Mouse (Mus musculus): ENCODE results near the gene Uncx. TPM values are rescaled to one million over a fixed set of nuclear protein-coding genes. Genes with fewer than 3 reads are reported as not detected.
A peak's percentile ranks its signal among the peaks of the same experiment; 100 is the strongest.

Uncx gene
- polyA plus RNA-seq, 1 experiment, result not detected

DNA sequence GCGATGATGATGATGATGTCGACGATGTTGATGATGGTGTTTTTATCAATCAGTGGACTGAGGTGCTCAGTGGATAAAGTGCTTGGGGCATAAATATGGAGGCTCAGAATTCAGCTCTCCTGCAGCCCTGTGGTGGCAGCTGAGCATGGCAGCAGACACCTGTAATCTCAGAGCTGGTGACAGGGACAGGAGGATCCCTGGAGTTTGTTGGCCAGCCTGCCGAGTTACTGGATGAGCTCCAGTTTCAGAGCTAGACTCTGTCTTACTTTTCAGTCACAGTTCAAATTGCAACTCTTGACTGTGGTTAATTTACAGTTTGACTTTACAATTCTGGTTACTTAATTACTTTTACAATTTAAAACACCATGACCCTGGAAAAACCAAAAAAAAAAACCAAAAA is 31.1 kb upstream of the Uncx start:
- 86% methylated on average over 4 of the region's 4 CpGs for WGBS
- DNase-seq, result no peak
- TF ChIP-seq CTCF (IDR thresholded peaks at IDR 0.05; ENCODE audit: insufficient read depth, low read length) (no peak), POLR2A (IDR thresholded peaks at IDR 0.05; ENCODE audit: borderline replicate concordance, extremely low read depth, low read depth, low read length) (no peak)
- no peak overlapping the region for H3K4me3 ChIP-seq (replicated peaks; ENCODE audit: extremely low read depth, low read depth, low read length)
- no peaks in the 10 kb centered on the region for H3K4me1 ChIP-seq (ENCODE audit: control insufficient read depth, insufficient read depth, low read length)

DNA sequence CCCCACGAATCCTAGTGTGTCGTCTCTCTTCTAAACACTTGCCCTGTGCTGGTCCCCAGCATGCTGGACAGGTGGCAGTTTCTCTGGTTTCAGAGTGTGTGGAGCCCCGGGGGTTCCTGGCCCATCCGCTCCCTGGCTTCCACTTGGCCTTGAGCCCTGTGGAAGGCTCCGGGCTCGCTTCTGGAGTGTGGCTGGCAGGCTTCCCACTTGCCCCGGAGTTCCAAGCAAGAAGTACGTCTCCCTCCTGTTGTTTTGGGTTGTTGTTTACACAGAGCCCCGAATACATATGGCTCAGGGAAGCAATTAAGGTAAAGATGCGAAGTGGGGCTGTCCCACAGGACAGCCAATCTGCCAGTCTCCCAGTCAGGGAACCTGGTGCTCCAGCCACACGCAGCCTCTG is 27.0 kb upstream of the Uncx start:
- 17% methylated on average over 11 of the region's 11 CpGs for WGBS
- DNase-seq, result no peak
- Histone ChIP-seq H3K4me3 (replicated peaks; ENCODE audit: extremely low read depth, low read depth, low read length) (no peak overlapping the region), H3K4me1 (ENCODE audit: control insufficient read depth, insufficient read depth, low read length) (no peaks in the 10 kb centered on the region)
- TF ChIP-seq CTCF (IDR thresholded peaks at IDR 0.05; ENCODE audit: insufficient read depth, low read length), result no peak

DNA sequence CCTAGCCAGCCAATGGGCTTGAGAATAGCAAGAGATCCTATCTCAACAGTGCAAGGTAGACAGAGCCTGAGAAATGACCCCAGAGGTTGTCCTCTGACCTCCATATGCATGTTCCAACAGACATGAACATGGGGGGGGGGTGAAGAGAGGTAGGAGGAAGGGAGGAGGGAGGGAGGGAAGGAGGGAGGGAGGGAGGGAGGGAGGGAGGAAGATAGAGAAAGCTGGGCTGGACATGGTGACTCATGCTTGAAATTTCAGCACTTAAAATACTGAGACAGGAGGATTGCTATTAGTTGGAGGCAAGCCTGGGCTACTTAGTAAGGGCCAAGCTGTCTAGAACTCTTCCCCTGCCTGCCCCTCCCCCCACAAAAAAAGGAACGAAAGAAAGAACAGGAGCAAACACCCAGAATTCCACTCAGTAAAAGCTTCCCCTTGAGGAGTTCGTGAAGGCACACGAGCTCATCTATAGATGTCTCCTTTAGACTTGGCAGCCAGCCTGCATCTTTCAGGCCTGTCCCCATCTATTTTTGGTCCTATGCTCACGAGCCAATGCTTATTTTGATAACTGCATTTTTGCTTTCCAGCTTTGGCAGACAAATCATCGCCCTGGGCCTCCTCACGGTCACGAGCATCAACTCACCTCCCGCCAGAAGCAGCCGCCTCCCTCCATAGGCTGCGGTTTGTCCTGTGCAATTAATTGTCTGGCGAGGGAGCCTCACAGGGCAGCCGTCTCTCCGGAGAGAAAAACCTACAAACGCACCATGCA is 23.0 kb upstream of the Uncx start:
- TF ChIP-seq CTCF (IDR thresholded peaks at IDR 0.05; ENCODE audit: insufficient read depth, low read length) (no peak), POLR2A (IDR thresholded peaks at IDR 0.05; ENCODE audit: borderline replicate concordance, extremely low read depth, low read depth, low read length) (no peak)
- no peak overlapping the region for H3K4me3 ChIP-seq (replicated peaks; ENCODE audit: extremely low read depth, low read depth, low read length)
- no peaks in the 10 kb centered on the region for H3K4me1 ChIP-seq (ENCODE audit: control insufficient read depth, insufficient read depth, low read length)
- WGBS, result 42% methylated on average over 14 of the region's 14 CpGs
- no peak for DNase-seq

DNA sequence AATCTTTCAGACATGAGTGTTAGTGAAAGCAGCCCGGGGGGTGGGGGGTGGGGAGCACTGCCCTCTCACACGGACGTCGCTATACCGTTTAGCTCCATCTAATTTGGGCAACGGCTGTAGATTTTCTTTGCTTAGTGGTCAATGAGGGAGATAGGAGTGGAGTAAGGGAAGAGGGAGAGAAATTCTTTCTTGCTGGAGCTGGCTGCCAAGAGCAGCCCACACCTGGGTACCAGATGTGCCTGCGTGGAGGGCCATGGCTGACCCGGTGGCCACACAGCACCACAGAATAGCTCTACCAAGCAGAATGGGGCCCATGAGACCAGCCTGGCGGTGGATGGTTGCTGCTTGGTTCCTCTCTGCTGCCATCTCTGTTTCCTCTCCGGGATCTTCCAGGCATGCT is 21.3 kb upstream of the Uncx start:
- TF ChIP-seq CTCF (IDR thresholded peaks at IDR 0.05; ENCODE audit: insufficient read depth, low read length) (no peak), POLR2A (IDR thresholded peaks at IDR 0.05; ENCODE audit: borderline replicate concordance, extremely low read depth, low read depth, low read length) (no peak)
- no peak overlapping the region for H3K4me3 ChIP-seq (replicated peaks; ENCODE audit: extremely low read depth, low read depth, low read length)
- WGBS, result 67% methylated on average over 10 of the region's 10 CpGs

DNA sequence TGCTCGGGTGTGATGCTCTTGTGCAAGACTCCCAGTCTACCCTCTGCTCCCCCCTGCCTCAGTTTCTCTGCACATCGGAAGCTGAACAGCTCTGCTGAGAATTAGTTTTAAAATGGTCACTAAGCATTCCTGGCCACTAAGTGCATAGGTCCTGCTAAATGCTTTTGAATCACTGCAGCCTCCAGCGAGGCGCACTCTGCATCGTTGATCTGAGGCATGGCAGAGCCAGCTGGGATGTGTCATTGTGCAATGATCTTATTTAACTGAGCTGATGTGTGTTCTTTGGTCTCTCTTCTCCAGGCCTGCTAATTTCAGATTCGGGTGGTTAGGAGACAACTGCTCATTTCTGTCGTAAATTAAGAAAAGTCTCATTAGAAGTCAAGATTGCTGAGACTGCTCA is 14.4 kb upstream of the Uncx start:
- DNase-seq, result no peak
- Histone ChIP-seq H3K4me1 (ENCODE audit: control insufficient read depth, insufficient read depth, low read length) (no peaks in the 10 kb centered on the region), H3K4me3 (replicated peaks; ENCODE audit: extremely low read depth, low read depth, low read length) (no peak overlapping the region)
- no peak for TF ChIP-seq CTCF (IDR thresholded peaks at IDR 0.05; ENCODE audit: insufficient read depth, low read length)
- no peak for TF ChIP-seq POLR2A (IDR thresholded peaks at IDR 0.05; ENCODE audit: borderline replicate concordance, extremely low read depth, low read depth, low read length)
- 54% methylated on average over 7 of the region's 7 CpGs for WGBS

More for the DNA sequence above, 21.3 kb upstream of the Uncx start:
- no peak for DNase-seq
- H3K4me1 ChIP-seq (ENCODE audit: control insufficient read depth, insufficient read depth, low read length), result no peaks in the 10 kb centered on the region

DNA sequence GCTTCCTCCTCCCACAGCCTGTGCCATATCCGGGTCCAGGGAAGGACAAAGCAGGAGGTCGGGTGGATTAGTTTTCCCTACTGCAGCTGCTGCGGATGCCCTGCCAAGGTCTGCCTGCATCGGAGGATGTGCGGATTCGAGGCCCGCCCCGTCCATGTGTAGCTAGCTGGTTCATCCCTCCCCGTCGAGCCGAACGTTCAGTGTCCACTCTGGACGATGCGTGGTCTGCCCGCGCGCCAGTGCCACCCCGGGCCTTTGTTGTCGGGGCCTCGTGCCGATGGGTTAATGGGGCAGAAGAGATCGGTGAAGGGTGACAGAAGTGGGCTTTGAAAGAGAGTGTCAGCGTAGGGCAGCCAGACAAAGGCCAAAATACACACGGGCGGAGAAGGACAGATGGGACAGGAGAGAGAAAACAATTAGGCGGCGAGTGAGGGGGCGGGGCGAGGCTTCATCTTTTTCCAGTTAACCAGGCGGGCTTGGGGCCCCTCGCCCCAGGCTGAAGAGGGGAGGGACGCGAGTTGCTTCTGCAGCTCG is 7.8 kb upstream of the Uncx start:
- WGBS, result 2% methylated on average over 34 of the region's 34 CpGs
- no peak for TF ChIP-seq POLR2A (IDR thresholded peaks at IDR 0.05; ENCODE audit: borderline replicate concordance, extremely low read depth, low read depth, low read length)
- no peak for TF ChIP-seq CTCF (IDR thresholded peaks at IDR 0.05; ENCODE audit: insufficient read depth, low read length)
- Histone ChIP-seq H3K4me1 (ENCODE audit: control insufficient read depth, insufficient read depth, low read length) (peaks cover 4% of the 10 kb centered on the region; the same call in 1 of the 2 replicates), H3K4me3 (replicated peaks; ENCODE audit: extremely low read depth, low read depth, low read length) (no peak overlapping the region)
- no peak for DNase-seq

DNA sequence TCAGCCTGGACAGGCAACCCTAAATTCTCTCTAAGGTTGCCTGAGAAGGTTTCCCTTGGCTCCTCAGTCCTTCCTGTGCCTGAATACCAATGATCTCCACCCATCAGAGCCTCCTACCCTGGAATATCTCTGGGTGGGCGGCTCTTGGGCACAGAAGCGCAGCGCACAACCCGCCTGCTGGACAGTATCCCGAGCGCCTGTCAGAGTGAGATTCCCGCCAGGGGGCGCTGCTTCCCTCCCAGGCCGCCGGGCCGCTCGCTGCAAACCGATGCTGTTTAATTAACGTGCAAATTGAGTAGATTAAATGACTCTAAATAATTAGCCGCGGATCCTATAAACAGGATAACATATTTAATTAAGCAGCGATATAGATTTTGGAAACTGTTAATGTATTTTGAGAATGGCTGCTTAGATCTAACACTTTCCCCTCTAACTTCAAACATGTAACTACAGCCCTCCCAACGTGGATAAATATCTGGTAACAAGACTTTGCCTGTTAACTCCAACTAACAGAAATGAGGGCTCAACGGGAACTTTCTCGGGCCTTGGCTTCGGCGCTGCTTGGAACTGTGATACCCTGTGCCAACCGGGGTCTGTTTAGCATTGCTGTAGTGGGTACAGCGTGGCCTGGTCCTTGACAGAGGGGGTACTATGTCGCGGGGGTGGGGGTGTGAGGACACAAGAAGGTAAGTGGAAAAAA is 6.9 kb upstream of the Uncx start:
- TF ChIP-seq CTCF (IDR thresholded peaks at IDR 0.05; ENCODE audit: insufficient read depth, low read length) (peak; percentile 53), POLR2A (IDR thresholded peaks at IDR 0.05; ENCODE audit: borderline replicate concordance, extremely low read depth, low read depth, low read length) (no peak)
- 5% methylated on average over 26 of the region's 26 CpGs for whole genome bisulfite sequencing
- peak; percentile 74 for DNase-seq
- Histone ChIP-seq H3K4me1 (ENCODE audit: control insufficient read depth, insufficient read depth, low read length) (peaks cover 6% of the 10 kb centered on the region; the same call in 1 of the 2 replicates), H3K4me3 (replicated peaks; ENCODE audit: extremely low read depth, low read depth, low read length) (no peak overlapping the region)

DNA sequence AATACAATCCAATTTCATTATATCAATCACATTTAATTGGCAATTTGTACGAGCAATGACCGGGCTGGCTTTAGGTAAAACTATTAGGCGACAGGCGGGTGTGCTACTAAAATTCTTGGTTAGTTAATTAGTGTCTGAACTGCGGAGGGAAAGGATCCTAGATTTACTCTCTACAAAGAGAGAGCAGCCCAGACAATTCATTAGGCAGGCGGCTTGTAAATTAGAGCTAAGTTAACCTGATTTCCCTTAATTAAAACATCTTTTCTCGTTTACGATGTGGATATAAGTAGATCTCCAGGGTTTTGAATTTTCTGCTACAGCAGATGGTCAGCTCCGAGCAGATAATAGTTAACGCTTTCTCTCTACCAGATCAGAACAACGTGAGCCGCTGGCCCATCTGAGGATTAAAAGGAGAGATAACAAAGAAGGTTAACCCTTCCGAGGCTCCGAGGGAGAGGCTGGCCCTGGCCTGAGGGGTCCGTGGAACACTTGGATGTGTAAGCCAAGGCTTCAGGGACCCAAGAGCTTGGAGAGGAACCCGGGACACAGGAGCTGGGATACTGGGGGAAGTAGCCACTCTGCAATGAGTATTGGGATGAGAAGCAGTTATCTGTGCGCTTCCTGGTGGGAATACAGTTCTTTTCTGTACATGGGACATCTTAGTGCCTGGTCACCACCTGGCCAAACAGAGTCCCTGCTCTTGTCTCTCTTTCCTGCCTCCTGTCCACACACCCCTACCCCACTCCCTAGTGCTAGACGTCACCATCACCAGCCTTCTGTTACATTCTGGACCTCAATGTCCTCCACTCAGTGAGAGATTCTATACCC is 6.2 kb upstream of the Uncx start:
- 18% methylated on average over 18 of the region's 18 CpGs for WGBS
- no peak for DNase-seq
- TF ChIP-seq POLR2A (IDR thresholded peaks at IDR 0.05; ENCODE audit: borderline replicate concordance, extremely low read depth, low read depth, low read length) (no peak), CTCF (IDR thresholded peaks at IDR 0.05; ENCODE audit: insufficient read depth, low read length) (no peak)
- Histone ChIP-seq H3K4me1 (ENCODE audit: control insufficient read depth, insufficient read depth, low read length) (peaks cover 6% of the 10 kb centered on the region; the same call in 1 of the 2 replicates), H3K4me3 (replicated peaks; ENCODE audit: extremely low read depth, low read depth, low read length) (no peak overlapping the region)

DNA sequence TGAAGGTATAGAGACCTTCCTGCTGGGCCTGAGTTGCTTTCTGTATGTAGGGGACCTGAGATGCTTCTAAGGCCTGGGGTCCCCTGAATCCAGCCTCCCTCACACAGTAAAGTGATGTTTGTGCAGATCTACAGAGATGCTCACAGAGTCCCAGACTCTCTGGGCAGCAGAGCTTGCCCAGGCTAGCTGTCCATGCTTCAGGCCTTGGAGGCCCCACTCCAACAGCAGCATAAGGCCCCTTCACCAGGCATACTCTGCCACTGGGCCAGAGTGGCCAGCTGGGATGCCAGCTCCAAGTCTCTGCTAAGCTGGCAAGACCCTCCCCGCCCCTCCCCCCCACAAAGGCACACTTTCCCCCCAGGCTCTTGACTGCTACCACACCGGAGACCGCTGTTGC is 5.6 kb upstream of the Uncx start:
- H3K4me1 ChIP-seq (ENCODE audit: control insufficient read depth, insufficient read depth, low read length), result peaks cover 6% of the 10 kb centered on the region; the same call in 1 of the 2 replicates
- 15% methylated on average over 3 of the region's 3 CpGs for WGBS
- H3K4me3 ChIP-seq (replicated peaks; ENCODE audit: extremely low read depth, low read depth, low read length), result no peak overlapping the region
- no peak for DNase-seq
- no peak for TF ChIP-seq CTCF (IDR thresholded peaks at IDR 0.05; ENCODE audit: insufficient read depth, low read length)
- TF ChIP-seq POLR2A (IDR thresholded peaks at IDR 0.05; ENCODE audit: borderline replicate concordance, extremely low read depth, low read depth, low read length), result no peak
